Mouse (Mus musculus): Measurements from ENCODE around the gene Zdhhc7.

DNA sequence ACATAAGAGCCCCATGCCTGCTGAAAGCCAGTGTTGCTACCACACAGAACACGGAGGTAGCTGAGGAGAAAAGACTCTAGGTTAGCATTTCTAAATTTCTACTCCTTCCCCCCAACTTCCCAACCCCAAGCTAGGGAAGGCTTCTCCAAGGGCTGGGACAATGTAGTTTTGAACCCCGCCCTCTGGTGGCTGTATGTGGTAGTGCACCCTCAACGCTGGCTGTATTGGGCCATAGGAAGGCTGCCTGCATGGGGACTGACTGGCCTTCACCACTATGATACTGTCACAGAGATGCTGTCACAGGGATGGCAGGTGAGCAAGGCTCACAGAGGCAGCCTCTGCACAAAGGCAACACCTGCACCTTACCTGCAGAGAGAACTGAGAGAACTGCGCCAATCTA, 29.6 kb downstream of the Zdhhc7 start:
- TF ChIP-seq CTCF (IDR thresholded peaks at IDR 0.05; ENCODE audit: borderline replicate concordance, extremely low read depth, insufficient read depth, insufficient read length) (peak; percentile 98), POLR2A (IDR thresholded peaks at IDR 0.05; ENCODE audit: borderline replicate concordance, extremely low read depth, insufficient read depth, insufficient read length, poor library complexity, severe bottlenecking) (no peak)

All from brain, embryonic 14.5 days (tissue).